Mouse (Mus musculus) liver, postnatal 0 days (tissue): ENCODE data around the gene Clca3a1.

Experiments used
- CTCF ChIP-seq: sonication (generic); IDR thresholded peaks from 2 replicates; pipeline ENCODE4 v1.5.1; 2016; ENCODE audit warnings: antibody characterized with exemption, low read depth
- EP300 ChIP-seq: IDR thresholded peaks from 2 replicates; pipeline ENCODE4 v1.6.1; 2016; ENCODE audit warnings: antibody characterized with exemption, low read depth, mild to moderate bottlenecking

GRCm38 (mm10) chr3:144711607-144712206, 49.1 kb downstream of the Clca3a1 start:
- no peak for TF ChIP-seq CTCF
- TF ChIP-seq EP300: no peak
